Mouse (Mus musculus) embryo, embryonic 10.5 days (tissue): ENCODE measurements at regions not wholly inside any gene's neighbourhood (a gene's known extent, or its start where the extent isn't known, plus 50 kb on each side); places are given as distances from the start of the nearest gene placed in this dataset.

Experiments used
- DNase-seq: peaks from one replicate; pipeline ENCODE4 v3.0.0-alpha.2; 2015; ENCODE audit warnings: low spot score

DNA sequence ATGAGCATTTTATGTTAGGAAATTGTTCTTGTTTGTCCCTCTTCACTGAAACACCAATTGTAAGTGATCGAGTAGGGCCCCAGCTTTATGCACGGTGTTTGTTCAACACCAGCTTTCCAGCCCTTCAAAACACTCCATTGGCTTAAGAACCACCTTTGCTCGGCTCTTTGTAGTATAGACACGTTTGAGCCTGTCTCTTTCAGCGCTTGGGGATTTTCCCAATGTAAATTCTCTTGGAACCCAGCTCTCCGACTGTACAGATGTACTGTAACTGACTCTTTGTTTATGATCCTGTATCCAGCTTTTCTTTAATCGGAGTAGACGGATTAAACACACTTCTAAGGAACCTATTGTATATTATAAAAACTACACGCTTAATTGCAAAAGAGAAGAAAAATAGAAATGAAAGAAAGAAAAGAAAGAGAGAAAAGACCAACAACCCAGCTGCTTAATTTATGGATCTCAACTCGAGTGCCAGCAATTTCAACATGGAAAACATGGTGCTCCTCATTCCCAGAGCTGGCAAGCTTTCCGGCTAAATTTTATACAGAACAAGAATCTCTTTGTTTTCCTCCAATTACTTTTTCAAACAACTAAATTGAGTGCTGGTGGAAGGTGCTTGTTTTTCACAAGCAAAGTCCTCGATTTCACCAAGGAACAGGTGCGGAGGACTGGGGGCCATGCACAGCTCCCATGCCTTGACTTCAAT, 430.4 kb downstream of the Adgrl2 start:
- DNase-seq, result no peak

DNA sequence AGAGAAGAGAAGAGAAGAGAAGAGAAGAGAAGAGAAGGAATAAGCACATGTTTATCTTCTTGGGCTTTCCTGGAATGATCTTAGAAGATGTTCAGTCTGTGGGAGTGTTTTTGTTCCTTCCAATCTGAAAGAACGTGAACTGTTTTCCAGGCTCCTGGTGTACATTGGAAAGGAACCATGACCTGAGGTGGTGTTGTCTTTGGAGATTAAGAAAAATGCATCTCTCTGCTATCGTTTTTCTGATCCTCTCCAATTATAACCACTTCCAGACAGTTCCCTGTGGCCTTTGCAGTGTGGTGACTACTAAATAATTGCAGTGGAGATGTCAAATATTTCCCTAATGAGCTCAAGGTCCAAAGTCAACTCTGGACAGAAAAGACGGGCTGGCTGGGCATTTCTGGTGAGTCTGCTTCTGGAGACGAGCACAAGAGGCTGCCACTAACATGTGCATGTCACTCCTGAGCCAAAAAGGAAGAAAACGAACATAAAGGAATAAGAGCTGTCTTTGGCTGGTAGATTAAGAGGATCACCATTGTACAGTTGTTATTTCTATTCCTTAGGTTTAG, 431.7 kb downstream of the Adgrl2 start:
- DNase-seq, result no peak

DNA sequence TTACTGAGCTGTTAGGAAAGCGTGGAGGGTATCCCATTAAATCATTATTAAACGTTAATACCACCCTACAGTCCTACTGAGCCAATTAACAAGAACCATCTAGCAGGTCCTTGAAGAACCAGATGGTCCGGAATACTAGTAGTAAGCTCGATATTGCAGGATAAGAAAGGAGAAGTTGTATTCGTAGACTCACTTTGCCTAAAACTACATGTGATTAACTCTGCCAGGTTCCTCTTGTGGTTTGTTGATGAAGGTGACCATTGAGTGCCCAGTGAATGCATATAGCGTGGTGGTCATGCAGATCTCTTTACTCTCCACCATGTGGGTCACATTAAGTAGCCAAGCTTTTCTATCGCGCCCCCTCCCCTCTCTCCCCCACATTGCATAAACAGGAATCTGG, 435.0 kb downstream of the Adgrl2 start:
- DNase-seq, result no peak

DNA sequence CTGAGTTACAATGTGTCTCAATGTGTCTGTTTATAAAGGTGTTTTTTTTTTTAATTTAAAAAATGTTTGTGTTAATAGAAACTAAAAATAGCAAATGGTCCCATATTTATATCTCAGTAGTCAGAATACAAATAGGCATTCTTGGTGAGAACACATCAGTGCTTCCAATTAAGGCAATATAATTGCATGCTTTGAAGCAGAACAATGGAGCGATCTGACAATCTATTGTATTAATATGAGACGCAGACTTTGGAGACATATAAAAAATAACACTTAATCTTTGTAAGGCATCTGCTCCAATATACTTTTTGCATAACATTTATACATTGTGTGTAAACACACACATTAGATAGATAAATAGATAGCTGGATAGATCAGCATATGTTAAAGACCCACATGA, 439.6 kb downstream of the Adgrl2 start:
- no peak for DNase-seq

DNA sequence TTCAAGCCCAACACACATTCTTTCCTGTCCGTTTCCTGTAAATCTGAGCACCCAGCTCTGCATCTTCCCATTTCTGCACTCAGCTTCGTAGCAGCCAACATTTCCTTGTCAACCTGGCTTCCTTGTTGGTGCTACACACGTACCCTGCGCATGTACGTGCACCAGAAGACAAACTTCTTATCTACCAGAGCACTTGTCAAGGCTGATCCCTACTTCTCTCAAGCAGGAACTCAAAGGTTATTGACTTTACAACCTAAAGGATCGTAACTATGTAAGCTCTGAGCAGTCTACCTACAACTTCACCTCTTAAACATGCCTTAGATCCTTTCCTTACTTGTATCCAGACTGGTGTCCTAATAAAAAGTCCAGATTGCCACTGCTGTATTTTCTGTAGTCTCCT, 445.4 kb downstream of the Adgrl2 start:
- no peak for DNase-seq

DNA sequence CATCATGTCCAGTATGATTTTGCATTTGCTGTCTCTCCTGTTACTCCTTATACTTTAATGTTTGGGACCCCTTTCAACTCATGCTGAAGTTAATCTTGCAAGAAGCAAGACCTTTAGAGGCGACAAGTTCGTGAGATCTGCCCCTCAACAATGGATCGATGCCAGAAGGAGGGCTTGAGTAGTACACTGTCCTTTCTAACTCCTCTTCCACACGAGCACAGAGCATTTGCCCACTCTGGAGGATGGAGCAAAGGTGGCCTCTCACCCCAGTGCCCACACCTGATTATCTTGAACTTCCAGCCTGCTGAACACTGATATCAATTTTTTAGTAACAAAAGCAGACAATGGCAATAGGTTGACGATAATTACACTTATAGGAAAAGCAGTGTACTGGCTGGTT, 448.1 kb downstream of the Adgrl2 start:
- no peak for DNase-seq

DNA sequence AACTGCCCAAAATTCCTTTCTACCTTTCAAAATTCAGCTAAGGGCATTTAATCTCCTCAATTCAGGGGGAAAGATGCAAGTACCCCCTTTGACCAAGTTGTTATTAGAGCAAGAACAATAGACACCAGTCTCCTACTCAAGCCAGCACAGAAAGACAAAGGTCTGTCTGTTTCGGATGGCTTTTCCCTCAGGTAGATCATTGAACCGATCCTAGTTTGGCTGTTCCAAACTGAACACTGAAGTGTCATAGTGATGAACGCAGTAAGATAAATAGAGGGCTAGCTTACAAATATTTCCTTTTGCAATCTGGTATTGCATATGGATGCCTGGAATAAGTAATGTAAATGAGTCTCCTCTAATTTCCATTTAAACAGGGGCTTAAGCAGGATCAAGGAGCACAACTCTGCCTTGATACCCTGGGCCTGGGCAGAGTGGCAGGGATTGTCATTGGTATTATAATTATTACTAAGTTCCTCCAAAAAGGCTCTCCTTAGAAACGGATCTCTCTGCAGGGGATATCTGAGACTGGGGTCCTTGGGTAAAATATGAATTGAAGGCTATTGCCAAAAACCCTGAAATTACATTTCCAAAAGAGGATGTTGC, 452.6 kb downstream of the Adgrl2 start:
- DNase-seq, result no peak

DNA sequence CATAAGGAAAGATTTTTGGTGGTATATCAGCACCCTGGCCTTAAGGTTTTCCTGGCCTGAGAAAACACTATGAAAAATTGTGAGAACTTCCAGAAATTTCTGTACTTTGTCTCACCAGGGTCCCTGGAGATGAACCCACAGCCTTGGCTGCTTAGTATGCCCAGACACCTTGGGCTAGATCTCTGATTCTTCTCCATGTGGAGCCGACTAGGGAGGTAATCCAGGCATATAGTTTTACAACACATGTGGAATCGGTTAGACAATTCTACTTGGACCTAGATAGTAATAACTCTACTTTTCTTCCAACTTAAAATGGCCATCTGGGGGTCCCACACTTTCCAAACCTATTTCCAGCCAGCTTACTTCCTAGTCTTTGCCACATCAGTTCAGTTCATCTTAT, 460.5 kb downstream of the Adgrl2 start:
- no peak for DNase-seq

DNA sequence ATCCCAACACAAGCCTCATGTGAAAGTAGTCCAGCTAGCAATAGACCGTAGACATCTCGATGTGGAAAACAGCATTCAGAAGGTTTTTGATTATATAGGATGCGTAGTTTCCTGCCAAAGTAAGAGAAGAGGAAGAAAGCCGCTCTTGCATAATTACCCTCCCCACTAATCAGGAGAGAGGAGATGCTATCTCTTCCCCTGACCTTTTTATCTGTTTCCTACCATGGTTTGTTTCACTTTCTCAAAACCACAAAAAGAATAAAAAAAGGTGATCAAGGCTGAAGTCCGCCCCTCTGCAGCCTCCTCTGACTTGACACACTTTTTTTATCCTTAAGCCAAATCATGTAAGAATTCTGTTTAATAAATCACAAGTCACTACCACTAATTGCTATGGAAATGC, 480.0 kb downstream of the Adgrl2 start:
- no peak for DNase-seq

DNA sequence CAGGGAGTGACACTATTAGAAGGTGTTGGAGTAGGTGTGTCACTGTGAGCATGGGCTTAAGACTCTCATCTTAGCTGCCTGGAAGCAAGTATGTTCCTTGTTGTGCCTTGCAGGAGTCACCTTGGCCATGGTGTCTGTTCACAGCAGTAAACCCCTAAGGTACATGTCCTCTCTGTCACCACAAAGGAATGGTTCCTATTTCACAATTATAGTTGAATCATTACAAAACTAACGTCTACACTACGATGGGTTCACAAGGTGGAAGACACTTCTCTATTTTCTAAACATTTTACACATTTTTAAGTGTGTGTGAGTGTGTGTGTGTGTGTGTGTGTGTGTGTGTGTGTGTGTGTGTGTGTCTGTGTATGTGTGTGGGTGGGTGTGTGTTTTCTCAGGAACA, 485.4 kb downstream of the Adgrl2 start:
- DNase-seq, result no peak

DNA sequence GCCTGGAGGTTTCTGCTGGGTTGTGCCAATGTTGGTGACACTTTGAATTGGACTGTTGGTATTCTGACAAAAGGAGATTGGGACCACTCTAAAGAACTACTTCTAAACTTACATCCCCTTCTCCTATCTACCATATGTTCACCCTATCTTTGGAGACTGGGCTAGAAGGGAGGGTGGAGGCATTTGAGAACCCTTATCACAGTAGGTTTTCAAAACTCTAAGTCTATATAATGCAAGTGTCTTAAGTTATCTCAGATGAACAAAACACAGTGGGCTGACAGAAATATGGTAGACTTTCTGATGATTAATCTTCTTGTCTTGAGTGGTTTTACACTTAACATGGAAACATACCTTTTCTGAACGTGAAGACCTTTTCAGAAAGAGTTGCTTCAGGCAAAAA, 486.9 kb downstream of the Adgrl2 start:
- DNase-seq, result no peak

DNA sequence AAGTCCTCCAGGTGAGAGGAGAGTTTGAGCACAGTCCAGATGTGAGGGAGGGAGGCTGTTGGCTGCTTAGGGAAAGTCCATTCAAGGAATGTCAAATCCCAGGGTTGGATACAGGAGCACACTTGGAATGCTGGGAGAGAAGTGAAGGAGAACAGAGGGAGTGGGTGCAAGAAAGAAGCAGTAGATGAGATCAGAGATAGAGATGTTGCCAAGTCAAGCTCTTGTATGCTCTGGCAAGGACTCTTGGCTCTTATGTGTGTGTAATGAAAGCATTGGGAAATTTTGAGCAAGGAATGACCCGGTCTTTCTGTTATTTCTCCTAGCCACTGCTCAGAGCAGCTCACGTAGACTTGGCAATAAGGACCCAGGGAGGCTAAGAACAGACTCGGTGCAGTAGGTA, 488.6 kb downstream of the Adgrl2 start:
- DNase-seq, result no peak

DNA sequence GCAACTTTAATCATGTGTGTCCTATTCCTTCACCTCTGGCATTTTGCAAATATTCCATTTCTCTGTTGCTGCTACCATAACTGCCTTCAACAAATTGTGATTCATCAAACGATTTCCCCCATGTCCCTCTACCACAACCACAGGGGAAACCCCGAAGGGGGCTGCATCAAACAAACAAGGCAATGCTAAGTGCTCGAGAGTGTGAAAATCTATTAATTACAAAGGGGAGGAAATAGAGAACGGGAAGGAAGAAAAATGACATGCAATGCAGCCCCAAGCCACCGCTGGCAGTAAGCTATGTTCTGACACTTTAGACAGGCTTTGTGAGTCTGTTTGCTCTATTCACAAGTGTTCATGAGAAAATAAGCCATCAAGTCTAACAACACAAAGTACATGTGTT, 493.7 kb downstream of the Adgrl2 start:
- DNase-seq, result no peak

DNA sequence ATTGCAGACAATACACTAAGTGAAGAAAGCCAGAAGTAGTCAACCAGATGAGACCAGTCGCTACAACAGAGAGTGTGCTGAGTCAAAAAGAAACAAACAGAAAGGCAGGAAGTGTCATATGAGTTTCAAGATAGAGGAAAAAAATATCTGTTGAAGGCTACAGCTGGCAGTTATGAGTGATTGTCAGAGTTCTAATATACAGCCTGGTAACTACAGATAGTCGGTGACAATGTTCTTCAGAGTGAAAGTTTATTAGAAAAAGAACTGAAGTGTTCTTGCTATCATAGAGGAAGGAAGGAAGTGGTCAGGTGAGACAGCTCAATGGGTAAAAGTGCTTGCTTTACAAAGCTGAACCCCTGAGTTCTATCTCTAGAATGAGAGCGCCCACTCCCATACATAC, 499.1 kb downstream of the Adgrl2 start:
- no peak for DNase-seq

DNA sequence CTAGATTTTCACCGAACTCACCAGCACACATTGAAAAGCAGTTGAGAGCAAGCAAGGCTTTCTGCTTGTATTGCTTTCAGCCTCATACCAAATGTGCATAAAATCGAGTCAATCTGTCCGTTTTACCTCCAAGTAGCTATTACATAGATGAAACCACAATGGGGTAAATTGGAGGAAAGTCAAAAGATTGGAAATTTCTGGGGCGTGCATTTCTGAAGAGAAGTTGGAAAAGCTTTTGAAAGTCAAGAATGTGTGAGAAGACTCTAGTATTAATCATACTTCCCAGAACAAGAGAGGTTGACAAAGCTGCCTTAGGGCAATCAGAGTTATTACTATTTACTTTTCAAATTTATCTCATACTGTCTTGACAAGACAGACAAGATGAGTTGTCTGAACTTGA, 501.2 kb downstream of the Adgrl2 start:
- no peak for DNase-seq

DNA sequence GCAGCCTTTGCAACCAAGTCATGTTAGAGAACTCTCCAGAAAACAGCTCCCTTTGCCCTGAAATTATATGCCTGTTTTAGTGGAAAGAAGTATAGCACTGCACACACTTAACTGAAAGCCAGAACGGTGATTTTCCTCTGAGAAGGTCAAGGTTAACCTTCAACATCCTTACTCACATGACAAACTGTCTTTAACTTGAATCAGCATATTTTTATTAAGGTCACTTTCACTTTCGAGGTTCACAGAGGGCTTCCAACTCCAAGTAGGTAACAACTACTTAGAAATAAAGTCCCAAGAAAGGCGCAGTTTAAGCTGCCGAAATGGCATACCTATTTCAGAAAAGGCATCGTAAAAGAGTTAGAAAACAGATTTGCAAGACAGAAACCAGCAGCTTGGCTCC, 502.4 kb downstream of the Adgrl2 start:
- no peak for DNase-seq

DNA sequence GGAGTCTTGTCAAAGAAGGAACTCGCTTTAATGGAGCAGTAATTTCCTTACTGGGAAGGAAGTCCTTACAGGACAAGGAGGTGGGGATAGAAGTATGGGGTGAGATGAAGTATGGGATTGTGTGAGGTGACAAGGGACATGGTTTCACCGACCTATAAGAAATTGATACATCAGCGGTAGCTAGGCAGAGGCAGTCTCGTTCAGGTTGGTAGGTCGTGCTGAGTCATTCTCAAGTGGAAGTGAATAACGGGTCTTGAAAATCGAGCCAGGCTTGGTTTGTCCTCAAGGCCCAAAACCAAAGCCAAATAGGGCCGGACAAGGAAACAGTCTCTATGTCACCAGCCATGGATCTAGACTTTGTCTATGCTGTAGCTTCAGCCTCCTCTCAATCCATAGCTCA, 514.5 kb downstream of the Adgrl2 start:
- DNase-seq, result no peak

DNA sequence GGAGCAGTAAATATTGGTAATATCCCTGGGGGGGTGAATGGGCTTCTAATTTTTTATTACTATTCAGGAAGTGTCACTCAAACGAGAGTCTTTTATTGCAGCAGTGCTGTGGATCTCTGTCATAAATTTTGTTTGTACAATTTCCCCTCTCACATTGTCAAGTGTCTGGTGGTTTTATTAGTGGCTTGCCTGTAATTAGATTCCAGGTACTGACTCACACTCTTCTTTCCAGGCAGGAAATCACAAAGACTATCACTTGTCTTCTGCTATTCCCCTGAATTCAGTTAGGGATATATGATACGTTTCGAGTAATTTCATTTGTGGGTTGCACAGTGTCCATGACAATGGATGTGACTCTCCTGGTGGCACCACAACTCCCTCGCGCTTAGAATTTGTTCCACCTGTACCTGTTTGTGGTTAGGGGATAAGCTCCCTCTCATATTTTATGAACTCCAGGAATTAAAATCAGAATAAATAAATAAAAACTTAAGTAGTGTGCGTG, 517.4 kb downstream of the Adgrl2 start:
- DNase-seq, result no peak

DNA sequence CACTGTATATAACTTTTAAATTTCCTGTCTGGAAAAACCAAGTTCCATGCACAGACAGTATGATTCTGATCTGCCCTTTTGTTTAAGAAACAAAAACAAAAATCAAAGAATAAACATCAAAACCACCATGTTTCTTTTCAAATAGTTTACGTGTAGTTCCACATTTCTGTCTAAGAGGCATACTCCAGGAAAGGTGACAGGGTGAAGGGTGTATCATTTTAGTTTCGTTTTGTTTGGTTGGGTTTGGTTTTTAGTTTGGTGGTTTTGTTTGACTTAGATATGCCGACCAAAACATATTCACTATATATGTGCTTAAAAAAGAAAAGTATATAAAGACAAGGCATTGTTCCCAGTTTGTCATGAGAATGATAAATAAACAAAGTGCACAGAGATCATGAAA, 524.9 kb downstream of the Adgrl2 start:
- DNase-seq, result no peak

DNA sequence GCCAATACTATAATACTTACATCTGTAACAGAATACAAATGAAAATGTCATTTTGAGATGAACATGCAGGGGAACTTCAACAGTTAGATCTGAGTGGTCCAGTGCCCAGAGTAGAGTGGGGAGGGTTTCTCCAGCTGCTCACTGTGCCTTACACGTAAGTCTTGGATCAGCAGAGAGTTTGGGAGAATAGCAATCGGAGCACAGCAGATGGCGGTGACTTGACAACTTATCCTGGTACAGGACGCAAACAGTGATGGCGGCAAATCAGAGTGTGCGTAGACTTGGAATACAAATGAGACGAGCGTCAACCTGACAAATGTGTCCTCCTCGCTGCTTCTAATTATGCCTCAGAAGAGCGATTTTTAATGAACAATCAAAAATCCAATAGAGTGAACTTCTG, 527.6 kb downstream of the Adgrl2 start:
- DNase-seq, result no peak

DNA sequence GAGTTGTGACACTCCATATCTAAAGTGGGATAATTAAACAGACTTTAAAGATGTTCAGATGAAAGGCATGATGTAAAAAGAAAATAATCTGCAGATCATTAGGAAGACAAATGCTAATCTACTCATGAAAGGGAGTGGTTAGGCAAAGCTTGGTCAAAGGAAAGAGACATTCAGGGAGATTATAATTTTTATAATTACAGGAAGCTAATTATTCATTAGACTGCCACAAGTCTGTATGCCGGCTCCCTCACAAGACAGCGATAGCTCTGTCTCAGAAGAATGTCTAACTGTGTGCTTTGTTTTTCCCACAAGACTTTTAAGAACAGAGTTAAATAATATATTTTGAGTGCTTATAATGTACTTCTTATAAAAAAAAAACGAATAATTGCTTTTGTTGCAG, 541.5 kb downstream of the Adgrl2 start:
- DNase-seq, result no peak

DNA sequence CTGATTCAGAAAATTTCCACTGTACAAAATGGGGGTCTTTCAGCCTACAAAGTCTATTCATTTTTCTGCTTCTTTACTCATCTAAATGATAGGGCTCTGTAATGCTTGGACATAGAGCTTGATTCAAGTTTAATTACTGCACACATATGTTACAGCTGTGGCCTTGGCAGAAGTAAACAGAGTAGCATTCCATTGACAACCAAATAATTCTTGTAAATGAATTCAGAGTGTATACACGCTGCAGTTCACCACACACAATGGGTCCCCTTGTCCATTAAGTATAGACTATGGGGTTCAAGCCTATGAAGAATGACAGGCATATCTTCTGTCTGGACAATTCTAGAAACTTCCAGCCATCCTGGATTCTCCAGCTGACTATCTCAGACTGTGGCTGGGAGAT, 541.9 kb downstream of the Adgrl2 start:
- DNase-seq, result no peak

DNA sequence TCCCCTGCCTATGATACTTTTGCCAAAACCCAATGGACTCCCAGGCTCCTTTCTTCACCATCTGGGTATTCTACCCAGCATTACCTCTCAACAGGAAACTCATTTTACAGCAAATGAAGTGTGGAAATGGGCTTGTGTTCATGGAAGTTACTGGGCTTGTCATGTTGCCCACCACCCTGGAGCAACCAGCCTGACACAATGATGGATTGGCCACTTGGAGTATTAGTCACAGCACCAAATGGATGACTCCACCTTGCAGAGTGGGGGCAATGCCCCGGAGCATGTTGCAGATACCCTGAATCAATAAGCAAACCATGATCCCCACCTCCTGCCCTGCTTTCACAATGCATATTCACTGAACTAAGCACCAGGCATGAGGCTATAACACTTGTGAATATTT, 543.5 kb downstream of the Adgrl2 start:
- DNase-seq, result no peak

DNA sequence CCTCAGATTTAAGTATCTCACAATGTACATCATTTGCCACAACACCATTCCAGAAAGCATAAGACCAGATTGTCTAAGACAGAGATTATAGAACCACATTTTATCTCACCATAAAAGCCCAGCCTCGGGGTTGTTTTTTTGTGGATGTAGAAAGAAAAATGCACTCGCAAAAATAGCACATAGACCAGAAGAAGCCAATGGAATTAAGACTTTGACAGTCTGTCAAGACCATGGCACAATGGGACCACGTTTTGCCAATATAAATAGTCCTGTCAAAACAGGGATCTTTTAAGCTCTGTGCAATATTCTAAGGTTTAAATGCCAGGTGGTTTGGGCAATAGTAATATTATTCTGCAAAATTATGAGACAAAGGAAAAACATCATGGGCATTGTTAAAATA, 547.3 kb downstream of the Adgrl2 start:
- DNase-seq, result no peak
